Mouse (Mus musculus) liver, embryonic 15.5 days (tissue): Measurements from ENCODE around the gene Tex14. TPM values are rescaled to one million over a fixed set of nuclear protein-coding genes. Genes with fewer than 3 reads are reported as not detected.

Experiments
- ATAC-seq: fragments of 200-750 bp; cut with Nextera tagmentation; 2 replicates; pipeline ENCODE4 v1.8.0; 2017; ENCODE audit warnings: moderate number of reproducible peaks, mild to moderate bottlenecking, moderate library complexity; ENCODE audit not compliant: insufficient read depth
- H3K27ac ChIP-seq: fragments of 300-500 bp; sonication (generic); replicated peaks from 2 replicates; pipeline ENCODE4 v1.5.1; 2015; ENCODE audit warnings: mild to moderate bottlenecking, inconsistent platforms
- H3K27me3 ChIP-seq: fragments of 300-500 bp; sonication (generic); 2 replicates; pipeline ENCODE4 v1.6.1; 2015; ENCODE audit warnings: mild to moderate bottlenecking, inconsistent platforms
- H3K36me3 ChIP-seq: fragments of 300-500 bp; sonication (generic); replicated peaks from 2 replicates; pipeline ENCODE4 v1.6.1; 2015; ENCODE audit warnings: moderate library complexity, mild to moderate bottlenecking, inconsistent platforms
- H3K4me1 ChIP-seq: fragments of 300-500 bp; sonication (generic); replicated peaks from 2 replicates; pipeline ENCODE4 v1.6.1; 2015; ENCODE audit warnings: inconsistent platforms
- H3K4me2 ChIP-seq: fragments of 300-500 bp; sonication (generic); 2 replicates; pipeline ENCODE4 v1.6.1; 2015; ENCODE audit warnings: moderate library complexity, mild to moderate bottlenecking, inconsistent platforms
- H3K4me3 ChIP-seq: fragments of 300-500 bp; sonication (generic); replicated peaks from 2 replicates; pipeline ENCODE4 v1.5.1; 2015; ENCODE audit warnings: mild to moderate bottlenecking, inconsistent platforms
- H3K9ac ChIP-seq: fragments of 300-500 bp; sonication (generic); 2 replicates; pipeline ENCODE4 v1.6.1; 2015; ENCODE audit warnings: moderate library complexity, mild to moderate bottlenecking, inconsistent platforms
- H3K9me3 ChIP-seq: fragments of 300-500 bp; sonication (generic); replicated peaks from 2 replicates; pipeline ENCODE4 v1.6.1; 2016; ENCODE audit warnings: inconsistent platforms
- WGBS: fragments of 180-500 bp; shearing (Covaris S2); methylation state at CpG from one replicate; pipeline ENCODE4 v1.1.7; 2015; ENCODE audit warnings: mixed read lengths; ENCODE audit not compliant: insufficient replicate concordance; 5-methylcytosine and 5-hydroxymethylcytosine counted together
- polyA plus RNA-seq: library from polyadenylated mRNA; unstranded; fragments of >200 nt; fragmentation: Nextera tagmentation; extraction: Ambion mirVana; gene quantifications from 2 replicates; pipeline ENCODE4 v1.2.1, GENCODE M21; 2015

The Tex14 gene
- polyA plus RNA-seq, 1 experiment from 2014 or later = 0.05 TPM

DNA sequence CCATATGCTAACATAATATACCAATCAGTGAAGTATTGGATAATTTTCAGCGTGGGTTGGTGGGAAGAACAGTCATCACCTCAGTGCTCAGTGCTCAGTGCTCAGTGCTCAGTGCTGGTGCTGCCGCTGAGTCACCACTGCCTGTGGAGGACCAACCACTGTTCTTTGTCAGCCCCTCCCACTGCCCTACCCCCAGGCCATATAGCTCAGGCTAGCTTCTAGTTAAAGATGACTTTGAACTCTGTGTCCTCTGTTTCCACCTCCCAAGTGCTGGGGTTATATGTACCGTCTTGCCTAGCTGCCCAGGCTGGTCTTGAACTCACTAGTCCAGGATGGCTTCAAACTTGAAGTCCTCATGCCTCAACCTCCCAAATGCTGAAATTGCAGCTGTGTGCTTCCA is 84.1 kb downstream of the Tex14 start:
- Histone ChIP-seq H3K4me1 (no peaks in the 10 kb centered on the region), H3K9me3 (no peaks in the 10 kb centered on the region), H3K27ac (no peak overlapping the region), H3K4me3 (no peak overlapping the region), H3K4me2 (no peak overlapping the region), H3K9ac (no peak overlapping the region), H3K27me3 (0 out of 2 replicates have a peak, but pooled peaks cover 4% of the 10 kb centered on the region), H3K36me3 (no peaks in the 10 kb centered on the region)
- ATAC-seq = no peak
- 73% methylated on average over 3 of the region's 3 CpGs for WGBS

DNA sequence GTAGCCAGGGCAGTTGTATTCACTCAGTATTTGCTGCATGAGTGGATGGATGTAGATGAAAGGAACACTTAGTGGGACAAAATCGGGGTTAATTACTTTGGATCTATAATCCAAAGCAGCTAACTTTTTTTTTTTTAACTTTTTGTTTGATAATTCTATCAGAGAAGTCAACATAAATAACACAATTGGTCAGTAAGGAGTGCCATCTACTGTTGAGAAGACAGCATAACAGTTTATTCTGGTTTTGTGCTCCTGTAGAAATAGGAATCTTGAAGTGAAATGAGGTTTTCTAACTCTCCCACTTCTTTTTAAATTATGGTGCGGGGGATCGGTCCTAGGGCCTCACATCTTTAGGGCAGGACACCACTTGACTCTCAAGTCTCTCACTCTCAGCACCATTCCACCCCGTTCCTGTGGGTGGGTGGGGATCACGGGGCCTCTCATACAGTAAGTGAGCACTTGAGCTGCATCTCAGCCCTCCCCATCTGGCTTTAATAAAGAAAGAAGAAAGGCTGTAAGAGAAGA is 99.9 kb downstream of the Tex14 start:
- H3K4me3 ChIP-seq = no peak overlapping the region
- ATAC-seq = no peak
- H3K27ac ChIP-seq = no peak overlapping the region
- H3K9ac ChIP-seq = no peak overlapping the region
- WGBS = 42% methylated on average over 5 of the region's 5 CpGs
- H3K36me3 ChIP-seq = no peaks in the 10 kb centered on the region
- H3K4me1 ChIP-seq = peaks cover 6% of the 10 kb centered on the region; the same call in 1 of the 2 replicates
- no peaks in the 10 kb centered on the region for H3K27me3 ChIP-seq
- H3K4me2 ChIP-seq = no peak overlapping the region
- no peaks in the 10 kb centered on the region for H3K9me3 ChIP-seq

DNA sequence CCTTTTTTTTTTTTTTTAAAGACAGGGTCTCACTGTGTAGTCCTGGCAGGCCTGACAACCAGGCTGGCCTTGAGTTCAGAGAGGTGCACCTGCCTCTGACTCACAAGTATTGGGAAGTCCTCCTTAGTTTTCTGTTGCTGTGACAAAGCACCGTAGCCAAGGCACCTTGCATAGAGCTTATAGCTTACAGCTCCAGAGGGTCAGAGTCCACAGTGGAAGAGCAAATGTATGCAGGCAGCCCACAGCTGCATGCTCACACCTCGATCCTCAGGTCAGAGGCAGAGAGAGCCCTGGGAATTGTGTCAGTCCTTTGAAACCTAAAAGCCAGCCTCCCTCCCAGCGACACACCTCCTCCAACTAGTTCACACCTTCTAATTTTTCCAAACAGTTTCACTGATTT is 101.6 kb downstream of the Tex14 start:
- Histone ChIP-seq H3K27ac (no peak overlapping the region), H3K27me3 (no peaks in the 10 kb centered on the region), H3K9me3 (no peaks in the 10 kb centered on the region), H3K4me2 (no peak overlapping the region), H3K36me3 (no peaks in the 10 kb centered on the region), H3K9ac (no peak overlapping the region), H3K4me3 (no peak overlapping the region), H3K4me1 (peaks cover 6% of the 10 kb centered on the region; the same call in 1 of the 2 replicates)
- ATAC-seq = no peak
- 58% methylated on average over 3 of the region's 3 CpGs for WGBS

GRCm38 (mm10) chr11:87507043-87507442 is 102.2 kb downstream of the Tex14 start:
- no peaks in the 10 kb centered on the region for H3K36me3 ChIP-seq
- H3K9ac ChIP-seq = no peak overlapping the region
- no peaks in the 10 kb centered on the region for H3K9me3 ChIP-seq
- no peak for ATAC-seq
- H3K27me3 ChIP-seq = no peaks in the 10 kb centered on the region
- no peak overlapping the region for H3K27ac ChIP-seq
- H3K4me1 ChIP-seq = peaks cover 6% of the 10 kb centered on the region; the same call in 1 of the 2 replicates
- H3K4me2 ChIP-seq = no peak overlapping the region
- no peak overlapping the region for H3K4me3 ChIP-seq

GRCm38 (mm10) chr11:87519260-87519659 is 114.4 kb downstream of the Tex14 start:
- WGBS = 1% methylated on average over 2 of the region's 2 CpGs
- Histone ChIP-seq H3K9me3 (no peaks in the 10 kb centered on the region), H3K27me3 (no peaks in the 10 kb centered on the region), H3K4me1 (peaks cover 17% of the 10 kb centered on the region), H3K9ac (no peak overlapping the region), H3K4me3 (no peak overlapping the region), H3K4me2 (no peak overlapping the region), H3K36me3 (no peaks in the 10 kb centered on the region), H3K27ac (no peak overlapping the region)
- no peak for ATAC-seq

DNA sequence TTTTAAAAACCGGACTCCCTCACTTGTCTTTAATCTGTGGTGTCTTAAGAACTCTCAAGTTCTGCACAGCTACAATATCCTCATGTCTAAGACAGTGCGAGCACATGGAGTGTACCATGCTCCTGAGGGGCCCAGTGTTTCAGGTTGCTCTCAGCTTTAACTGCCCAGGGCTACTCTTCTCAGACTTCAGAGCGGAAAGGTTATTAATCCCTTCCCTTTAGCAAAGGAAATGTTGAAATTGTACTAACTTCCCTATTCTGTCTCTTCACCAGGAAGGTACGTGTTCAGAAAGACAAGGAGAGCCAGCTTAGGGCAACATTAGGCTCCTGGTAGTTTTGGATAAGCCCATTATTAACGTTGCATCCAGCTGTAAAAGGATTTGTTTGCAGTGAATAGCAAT is 118.6 kb downstream of the Tex14 start:
- no peak for ATAC-seq
- H3K27ac ChIP-seq = no peak overlapping the region
- H3K4me1 ChIP-seq = peaks cover 22% of the 10 kb centered on the region
- no peak overlapping the region for H3K4me2 ChIP-seq
- H3K36me3 ChIP-seq = no peaks in the 10 kb centered on the region
- H3K4me3 ChIP-seq = no peak overlapping the region
- H3K27me3 ChIP-seq = no peaks in the 10 kb centered on the region
- no peak overlapping the region for H3K9ac ChIP-seq
- 36% methylated on average over 5 of the region's 5 CpGs for WGBS
- H3K9me3 ChIP-seq = no peaks in the 10 kb centered on the region

- H3K4me1 ChIP-seq = peaks cover 22% of the 10 kb centered on the region
- ATAC-seq = no peak
- no peak overlapping the region for H3K4me2 ChIP-seq
Measured at GRCm38 (mm10) chr11:87523967-87524366, 119.1 kb downstream of the Tex14 start.

GRCm38 (mm10) chr11:87524780-87525179 is 119.9 kb downstream of the Tex14 start:
- H3K9me3 ChIP-seq = no peaks in the 10 kb centered on the region
- H3K36me3 ChIP-seq = no peaks in the 10 kb centered on the region
- H3K27me3 ChIP-seq = no peaks in the 10 kb centered on the region
- no peak overlapping the region for H3K4me2 ChIP-seq
- no peak overlapping the region for H3K4me3 ChIP-seq
- ATAC-seq = no peak
- H3K4me1 ChIP-seq = peaks cover 22% of the 10 kb centered on the region
- no peak overlapping the region for H3K27ac ChIP-seq
- H3K9ac ChIP-seq = no peak overlapping the region

More at GRCm38 (mm10) chr11:87523967-87524366, 119.1 kb downstream of the Tex14 start:
- Histone ChIP-seq H3K27ac (no peak overlapping the region), H3K9me3 (no peaks in the 10 kb centered on the region), H3K9ac (no peak overlapping the region), H3K4me3 (no peak overlapping the region), H3K36me3 (no peaks in the 10 kb centered on the region), H3K27me3 (no peaks in the 10 kb centered on the region)

DNA sequence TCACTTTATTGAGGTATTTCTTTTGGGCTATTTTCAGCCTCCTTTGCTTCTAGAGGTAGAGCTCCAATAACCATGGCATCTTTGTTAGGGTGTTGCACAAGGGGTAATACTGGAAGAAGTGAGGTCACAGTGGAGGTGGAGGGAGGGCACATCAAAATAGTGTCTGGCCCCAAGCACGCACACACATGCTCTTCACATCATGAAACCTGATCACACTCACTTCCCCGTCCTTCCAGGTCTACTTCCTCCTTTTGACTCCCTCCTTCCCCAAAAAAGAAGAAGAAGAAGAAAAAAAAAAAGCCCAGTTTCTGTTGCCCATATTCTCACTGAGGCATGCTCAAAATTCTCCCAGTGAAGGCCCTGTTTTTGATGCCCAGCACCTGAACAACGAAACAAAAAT is 122.5 kb downstream of the Tex14 start:
- Histone ChIP-seq H3K27ac (no peak overlapping the region), H3K9ac (no peak overlapping the region), H3K9me3 (no peaks in the 10 kb centered on the region), H3K4me2 (no peak overlapping the region), H3K4me1 (peaks cover 22% of the 10 kb centered on the region), H3K27me3 (no peaks in the 10 kb centered on the region), H3K36me3 (no peaks in the 10 kb centered on the region), H3K4me3 (no peak overlapping the region)
- ATAC-seq = no peak
- 47% methylated on average over 3 of the region's 3 CpGs for WGBS

GRCm38 (mm10) chr11:87527990-87528389 is 123.1 kb downstream of the Tex14 start:
- H3K4me3 ChIP-seq = no peak overlapping the region
- ATAC-seq = no peak
- no peaks in the 10 kb centered on the region for H3K36me3 ChIP-seq
- no peak overlapping the region for H3K27ac ChIP-seq
- no peaks in the 10 kb centered on the region for H3K27me3 ChIP-seq
- H3K4me1 ChIP-seq = peaks cover 17% of the 10 kb centered on the region
- no peak overlapping the region for H3K4me2 ChIP-seq
- H3K9ac ChIP-seq = no peak overlapping the region
- H3K9me3 ChIP-seq = no peaks in the 10 kb centered on the region
- 44% methylated on average over 4 of the region's 4 CpGs for WGBS

GRCm38 (mm10) chr11:87531695-87532094 is 126.8 kb downstream of the Tex14 start:
- 46% methylated on average over 6 of the region's 6 CpGs for WGBS
- Histone ChIP-seq H3K9me3 (no peaks in the 10 kb centered on the region), H3K9ac (no peak overlapping the region), H3K4me1 (no peaks in the 10 kb centered on the region), H3K4me3 (no peak overlapping the region), H3K4me2 (no peak overlapping the region), H3K27me3 (no peaks in the 10 kb centered on the region), H3K36me3 (no peaks in the 10 kb centered on the region), H3K27ac (no peak overlapping the region)
- no peak for ATAC-seq

GRCm38 (mm10) chr11:87542285-87542684 is 137.4 kb downstream of the Tex14 start:
- H3K4me2 ChIP-seq = no peak overlapping the region
- no peak for ATAC-seq

More at GRCm38 (mm10) chr11:87542285-87542684, 137.4 kb downstream of the Tex14 start:
- H3K9ac ChIP-seq = no peak overlapping the region
- no peak overlapping the region for H3K27ac ChIP-seq
- H3K36me3 ChIP-seq = no peaks in the 10 kb centered on the region
- H3K4me3 ChIP-seq = no peak overlapping the region
- H3K4me1 ChIP-seq = no peaks in the 10 kb centered on the region
- no peaks in the 10 kb centered on the region for H3K27me3 ChIP-seq
- H3K9me3 ChIP-seq = no peaks in the 10 kb centered on the region
- 46% methylated on average over 8 of the region's 8 CpGs for WGBS
